Mouse (Mus musculus) layer of hippocampus, adult 11-12 months (tissue): ENCODE measurements at regions not wholly inside any gene's neighbourhood (a gene's known extent, or its start where the extent isn't known, plus 50 kb on each side); places are given as distances from the start of the nearest gene placed in this dataset.
"Not testable (repeated sequence)": the region's sequence is repeated elsewhere in the genome, so short reads cannot be mapped to it uniquely, and the experiment has no call there.

Source experiments
- DNase-seq: peaks from one replicate; pipeline ENCODE4 v3.0.0; 2022; ENCODE audit warnings: low spot score

DNA sequence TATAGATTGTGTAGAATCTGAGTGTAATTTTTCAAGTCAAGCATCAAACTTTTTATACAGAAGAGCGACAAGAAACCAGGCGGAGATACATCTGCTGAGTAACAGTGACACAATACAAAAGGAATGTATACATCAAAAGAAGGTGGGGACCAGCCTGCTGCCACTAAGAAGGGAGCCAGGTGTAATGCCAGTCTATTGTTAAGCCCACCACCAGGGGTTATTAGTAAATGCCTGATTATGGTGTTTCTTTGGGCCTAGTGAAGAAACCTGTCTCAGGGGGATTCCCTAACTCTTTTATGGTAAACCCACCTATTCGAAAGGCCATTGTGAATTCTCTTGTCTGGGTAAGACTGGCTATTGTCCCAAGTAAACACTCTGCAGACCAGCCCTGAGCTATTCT, 126.3 kb upstream of the Thpo start:
- not testable (repeated sequence) for DNase-seq

- no peak for DNase-seq
Observed at GRCm38 (mm10) chr16:20854696-20855213, 120.4 kb upstream of the Thpo start.

DNA sequence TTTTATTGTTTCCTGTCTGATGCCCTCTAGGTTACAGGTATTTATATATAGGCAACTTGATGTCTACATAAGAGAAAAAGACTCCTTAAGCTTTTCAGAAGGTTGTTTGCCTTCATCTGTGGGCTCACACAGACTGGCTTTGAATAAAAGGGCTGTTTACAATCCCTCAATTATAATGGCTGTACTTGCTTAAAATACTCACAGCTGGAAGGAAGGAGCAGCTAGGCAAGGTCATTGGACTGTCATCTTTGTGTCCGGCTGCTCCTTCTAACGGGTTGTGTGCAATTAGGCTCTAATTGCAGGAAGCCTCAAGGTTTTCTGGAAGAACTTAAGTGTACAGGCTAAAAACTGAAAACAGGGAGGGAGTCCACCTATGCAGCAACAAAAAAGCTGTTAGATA, 103.8 kb upstream of the Thpo start:
- DNase-seq, result no peak

- no peak for DNase-seq
Observed at GRCm38 (mm10) chr16:20836866-20837265, 102.6 kb upstream of the Thpo start.

DNA sequence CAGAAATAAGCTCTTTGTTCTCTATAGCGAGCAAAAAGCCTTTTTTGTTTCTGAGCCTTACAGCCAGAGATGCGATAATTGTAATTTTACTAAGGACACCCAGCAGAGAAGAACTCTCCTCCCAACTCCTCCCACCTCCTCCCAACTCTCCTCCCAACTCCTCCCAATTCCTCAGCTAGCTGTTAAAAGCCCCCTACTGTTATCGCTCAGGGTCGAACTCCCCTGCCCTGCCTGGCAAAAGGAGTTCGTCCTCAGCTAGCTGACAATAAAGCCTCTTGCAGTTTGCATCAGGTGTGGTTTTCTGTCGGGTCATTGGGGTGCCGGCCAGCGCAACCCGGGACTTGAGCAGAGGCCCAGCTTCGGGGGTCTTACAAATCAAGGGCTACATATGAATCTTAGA, 99.5 kb upstream of the Thpo start:
- not testable (repeated sequence) for DNase-seq

DNA sequence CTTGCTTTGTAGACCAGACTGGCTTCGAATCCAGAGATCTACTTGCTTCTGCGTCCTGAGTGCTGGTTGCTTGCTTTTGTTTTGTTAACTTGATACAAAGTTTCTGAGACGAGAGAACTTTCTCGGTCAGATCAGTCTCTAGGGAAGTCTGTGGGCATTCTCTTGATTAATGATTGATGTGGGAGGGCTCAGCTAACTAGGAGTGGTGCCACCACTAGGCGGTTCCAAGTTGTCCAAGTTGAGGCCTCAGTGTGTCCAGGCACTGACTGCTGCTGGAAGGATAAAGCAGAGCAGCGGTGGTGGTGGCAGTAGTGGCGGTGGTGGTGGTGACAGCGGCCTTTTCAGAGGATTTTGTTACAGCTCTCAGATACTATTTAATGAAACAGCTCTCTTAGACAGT, 99.0 kb upstream of the Thpo start:
- DNase-seq, result no peak

GRCm38 (mm10) chr16:20829732-20830435, 95.6 kb upstream of the Thpo start:
- DNase-seq, result no peak

DNA sequence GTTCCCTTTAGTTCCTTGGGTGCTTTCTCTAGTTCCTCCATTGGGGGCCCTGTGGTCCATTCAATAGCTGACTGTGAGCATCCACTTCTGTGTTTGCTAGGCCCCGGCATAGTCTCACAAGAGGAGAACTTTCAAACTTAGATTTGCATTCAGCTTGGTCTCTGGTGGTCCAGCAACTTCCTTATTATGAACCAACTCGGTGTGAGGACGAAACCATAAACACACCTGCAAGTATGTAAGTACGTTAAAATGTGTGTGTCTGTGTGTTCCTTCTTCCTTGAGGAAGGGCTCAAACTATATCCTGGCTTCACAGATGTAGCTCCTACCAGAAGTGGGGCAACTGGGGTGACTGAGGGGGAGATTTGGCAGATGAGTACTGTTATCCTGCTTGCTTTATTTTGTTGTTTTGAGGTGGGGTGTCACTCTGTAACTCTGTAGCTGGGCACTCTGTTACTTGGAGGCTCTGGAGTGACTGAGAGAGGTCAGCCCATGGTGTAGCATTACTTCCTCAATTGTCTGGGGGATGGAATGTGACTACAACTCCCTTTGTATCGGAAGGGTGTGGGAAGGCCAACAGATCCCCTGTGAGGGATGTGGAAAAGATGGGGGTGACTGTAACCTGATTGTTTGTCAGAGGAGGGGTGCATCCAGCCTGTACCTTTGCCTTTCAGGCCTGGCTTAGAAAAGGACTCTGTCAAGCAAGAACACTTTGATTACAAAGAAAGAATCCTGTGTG, 94.9 kb upstream of the Thpo start:
- no peak for DNase-seq

- peak; percentile 79 for DNase-seq
Observed at GRCm38 (mm10) chr16:20824226-20824625, 89.9 kb upstream of the Thpo start.

GRCm38 (mm10) chr16:20820939-20821338, 86.6 kb upstream of the Thpo start:
- no peak for DNase-seq

- no peak for DNase-seq
Observed at GRCm38 (mm10) chr16:20819568-20819967, 85.3 kb upstream of the Thpo start.

- DNase-seq, result no peak
Observed at GRCm38 (mm10) chr16:20818711-20819189, 84.4 kb upstream of the Thpo start.

GRCm38 (mm10) chr16:20814976-20815375, 80.7 kb upstream of the Thpo start:
- DNase-seq, result no peak

DNA sequence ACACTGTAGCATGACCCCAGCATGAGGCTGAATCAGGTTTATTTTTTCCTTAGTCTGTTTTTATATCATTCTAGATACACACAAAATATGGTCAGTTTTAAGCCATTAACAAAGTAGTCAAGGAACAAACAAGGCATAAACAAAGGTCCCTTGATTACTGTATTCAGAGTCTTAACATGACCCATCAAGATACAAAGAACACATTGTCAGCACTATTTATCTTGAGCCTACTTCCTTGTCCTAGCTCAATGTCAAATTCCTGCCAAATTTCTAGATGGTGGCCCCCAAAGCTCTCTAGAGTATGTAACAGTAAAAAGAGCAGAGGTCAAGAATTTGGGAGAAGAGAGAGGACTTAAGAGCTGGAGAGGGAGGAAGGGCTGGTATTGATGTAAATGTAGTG, 79.9 kb upstream of the Thpo start:
- DNase-seq, result no peak

DNA sequence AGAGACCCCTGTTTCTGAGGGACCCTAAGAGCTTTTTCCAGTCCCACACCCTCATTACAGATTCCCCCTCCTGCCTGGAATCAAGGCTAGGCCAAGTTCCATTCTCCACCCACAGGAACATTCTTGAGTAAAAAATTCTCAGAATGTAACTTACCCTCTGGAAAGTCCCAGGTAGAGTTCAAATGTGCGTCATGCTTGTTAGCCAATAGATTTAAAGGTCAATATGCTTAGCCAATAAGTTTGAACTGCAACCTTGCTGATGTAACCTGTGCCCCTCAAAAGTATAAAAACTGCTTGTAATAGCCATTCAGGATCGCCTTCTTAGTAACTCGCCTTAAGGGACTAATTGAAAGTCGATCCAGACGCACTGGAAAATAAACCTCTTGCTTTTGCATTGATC, 77.7 kb upstream of the Thpo start:
- DNase-seq, result not testable (repeated sequence)

- DNase-seq, result no peak
Observed at GRCm38 (mm10) chr16:20810322-20810721, 76.0 kb upstream of the Thpo start.

DNA sequence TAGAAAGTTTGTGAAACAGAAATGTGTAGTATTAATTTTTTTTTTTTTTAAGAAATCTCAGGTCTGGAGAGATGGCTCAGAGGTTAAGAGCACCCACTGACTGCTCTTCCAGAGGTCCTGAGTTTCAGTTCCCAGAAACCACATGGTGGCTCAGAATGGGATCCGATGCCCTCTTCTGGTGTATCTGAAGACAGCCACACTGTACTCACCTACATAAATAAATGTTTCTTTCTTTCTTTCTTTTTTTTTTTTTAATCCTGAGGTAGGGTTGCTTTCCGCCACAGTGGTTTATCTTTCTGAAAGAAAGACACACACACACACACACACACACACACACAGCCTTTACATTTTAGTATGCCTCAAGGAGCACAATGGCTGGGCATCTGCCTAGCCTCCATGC, 74.0 kb upstream of the Thpo start:
- no peak for DNase-seq

GRCm38 (mm10) chr16:20806739-20807138, 72.4 kb upstream of the Thpo start:
- DNase-seq, result no peak

GRCm38 (mm10) chr16:20805793-20806192, 71.5 kb upstream of the Thpo start:
- no peak for DNase-seq

DNA sequence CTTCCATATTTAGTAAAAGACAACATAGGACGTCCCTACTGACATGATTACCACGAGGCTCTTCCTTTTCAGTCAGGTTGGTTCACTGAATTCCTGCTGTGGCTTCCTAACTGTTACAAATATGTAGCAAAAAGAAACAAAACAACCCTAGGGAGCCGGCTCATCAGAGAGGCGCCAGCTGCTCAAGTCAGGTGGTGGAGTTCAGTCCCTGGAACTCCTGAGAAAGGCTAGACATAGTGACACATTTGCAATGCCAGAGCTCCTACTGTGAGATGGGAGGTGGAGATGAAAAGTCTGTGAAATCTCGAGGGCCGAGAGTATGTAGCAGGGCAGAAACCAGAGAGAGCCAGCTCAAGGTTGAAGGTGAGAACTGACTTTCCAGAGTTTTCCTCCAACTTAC, 70.8 kb upstream of the Thpo start:
- no peak for DNase-seq

DNA sequence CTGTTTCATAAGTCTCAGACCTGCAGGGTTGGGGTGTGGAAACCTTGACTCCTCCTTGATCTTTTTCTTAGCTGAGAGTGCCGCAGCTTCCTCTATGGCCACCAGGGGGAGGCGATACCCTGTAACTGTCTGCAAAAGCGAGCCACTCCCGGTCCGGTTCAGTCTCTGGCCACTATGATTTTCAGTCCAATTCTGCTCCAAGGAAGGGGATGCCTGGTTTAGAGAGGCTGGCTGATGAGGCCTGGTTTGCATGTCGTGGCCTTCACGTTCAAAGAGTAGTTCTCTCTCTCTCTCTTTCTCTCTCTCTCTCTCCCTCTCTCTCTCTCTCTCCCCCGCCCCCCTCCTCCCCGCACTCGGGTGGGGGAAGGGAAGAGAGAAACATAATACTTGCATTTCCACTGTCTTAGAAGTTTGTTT, 70.3 kb upstream of the Thpo start:
- peak; percentile 80 for DNase-seq

DNA sequence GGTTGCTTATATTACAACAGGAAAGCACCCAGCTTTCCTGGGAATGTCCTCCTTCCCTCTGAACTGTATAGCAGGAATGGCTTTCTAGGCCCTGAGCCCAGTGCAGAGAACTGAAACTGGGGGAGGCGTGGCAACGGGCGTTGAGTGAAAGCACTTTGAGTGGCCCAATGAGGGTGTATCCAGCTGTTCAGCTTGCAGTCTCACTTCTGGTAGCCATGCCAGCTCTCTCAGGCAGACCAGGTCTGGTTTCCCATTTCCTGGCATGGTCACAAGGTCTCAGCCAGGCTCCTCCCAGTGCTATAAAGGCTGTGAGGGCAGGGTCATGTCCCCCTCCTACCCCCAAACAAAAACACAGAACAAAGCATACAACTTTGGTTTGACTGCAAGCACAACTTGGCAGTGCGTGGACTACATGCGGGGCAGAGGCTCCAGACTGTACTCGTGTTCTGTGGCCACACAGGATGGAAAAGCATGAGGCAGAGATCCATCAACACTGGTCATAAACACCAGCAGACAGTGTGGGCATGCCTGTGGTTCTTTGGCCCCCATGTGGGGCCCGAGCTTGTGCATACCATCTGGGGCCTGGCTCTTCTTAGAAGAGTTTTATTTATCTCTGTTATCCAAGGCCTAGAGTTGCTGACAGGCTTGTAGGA, 69.1 kb upstream of the Thpo start:
- DNase-seq, result no peak

GRCm38 (mm10) chr16:20802724-20803123, 68.4 kb upstream of the Thpo start:
- DNase-seq, result no peak
